Mouse (Mus musculus) cerebellum, adult 2 months (tissue): ENCODE results near the gene Scamp1.

Source experiments
- CTCF ChIP-seq: fragments of 200-500 bp; IDR thresholded peaks from 2 replicates; pipeline ENCODE4 v1.5.1; 2011; ENCODE audit warnings: low read depth, mild to moderate bottlenecking, control low read depth, low read length, moderate library complexity, borderline replicate concordance; ENCODE audit not compliant: insufficient read depth
- POLR2A ChIP-seq: fragments of 200-500 bp; IDR thresholded peaks from 2 replicates; pipeline ENCODE4 v1.6.1; 2011; ENCODE audit warnings: low read length, control low read depth, borderline replicate concordance; ENCODE audit not compliant: insufficient read depth

DNA sequence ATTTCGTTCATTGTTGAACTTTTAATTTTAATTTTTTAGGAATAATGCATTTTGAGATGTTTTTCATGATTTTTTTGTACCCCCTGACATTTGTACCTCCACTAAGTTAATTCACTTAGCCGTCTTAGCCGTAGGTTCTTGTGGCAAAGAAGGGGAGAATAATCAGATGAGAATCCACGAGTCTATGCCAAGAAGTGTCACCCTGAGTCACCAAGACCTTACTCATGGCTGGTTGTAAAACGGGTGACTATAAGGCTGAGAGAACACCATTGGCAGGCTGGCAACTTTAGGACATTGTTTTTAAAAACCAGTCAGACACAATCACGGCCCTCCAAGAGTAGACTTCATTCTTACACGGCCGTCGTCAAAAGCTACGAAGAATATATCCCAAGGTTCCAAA, 132.8 kb downstream of the Scamp1 start:
- TF ChIP-seq POLR2A (no peak), CTCF (no peak)
